Mouse (Mus musculus) layer of hippocampus, postnatal 10 days (tissue): Measurements from ENCODE around the gene Fosl1. TPM values are rescaled to one million over a fixed set of nuclear protein-coding genes. Genes with fewer than 3 reads are reported as not detected.

Source experiments
- DNase-seq, 2 experiments: peaks; one replicate each; pipeline ENCODE4 v3.0.0; 2021; ENCODE audit warnings: low spot score in 2 of 2
- total RNA-seq, 2 experiments: library from RNA; stranded (reverse); gene quantifications; 2 replicates each; pipeline ENCODE4 v1.2.3; 2021

The Fosl1 gene
- total RNA-seq, 2 experiments from 2014 or later: not detected

- no peak for DNase-seq
Measured at GRCm38 (mm10) chr19:5503687-5504086, 56.3 kb downstream of the Fosl1 start, which contains the start of gene 1700020D05Rik. Gene 1700020D05Rik, minus strand, starts transcription at chr19:5503787.

Other genes starting within 250 kb of the Fosl1 start
- 10 to 100 TPM; 71.2 to 73.5 TPM for gene Pacs1, start 174.4 kb upstream of the Fosl1 start, total RNA-seq
- 100 to 1,000 TPM; 197 to 198 TPM for gene Sf3b2, start 152.1 kb upstream of the Fosl1 start, total RNA-seq
- gene Gal3st3, start 149.2 kb upstream of the Fosl1 start, total RNA-seq: 100 to 1,000 TPM; 104 to 111 TPM
- not detected for gene Catsper1, start 111.8 kb upstream of the Fosl1 start, total RNA-seq
- 1 to 10 TPM; 5.4 to 7.4 TPM for gene Cst6, start 98.0 kb upstream of the Fosl1 start, total RNA-seq
- 10 to 100 TPM; 25.9 to 28.3 TPM for gene Eif1ad, start 80.8 kb upstream of the Fosl1 start, total RNA-seq
- 100 to 1,000 TPM; 110 to 114 TPM for gene Banf1, start 80.4 kb upstream of the Fosl1 start, total RNA-seq
- 10 to 100 TPM; 84.3 to 95.6 TPM for gene Sart1, start 58.8 kb upstream of the Fosl1 start, total RNA-seq
- under 1 TPM in 1 of 2 experiments, not detected in 1; 0.85 TPM for gene Tsga10ip, start 45.0 kb upstream of the Fosl1 start, total RNA-seq
- gene Drap1, start 22.6 kb upstream of the Fosl1 start, total RNA-seq: 100 to 1,000 TPM; 234 to 244 TPM
- gene AI837181, start 22.4 kb upstream of the Fosl1 start, total RNA-seq: 10 to 100 TPM; 55.7 to 57.5 TPM
- 10 to 100 TPM; 26.4 to 32.9 TPM for gene Ccdc85b, start 10.3 kb downstream of the Fosl1 start, total RNA-seq
- 100 to 1,000 TPM in 1 of 2 experiments, 10 to 100 TPM in 1; 83.7 to 108 TPM for gene Fibp, start 13.1 kb downstream of the Fosl1 start, total RNA-seq
- 1 to 10 TPM; 2.6 to 2.9 TPM for gene Ctsw, start 21.0 kb downstream of the Fosl1 start, total RNA-seq
- gene Efemp2, start 26.4 kb downstream of the Fosl1 start, total RNA-seq: 10 to 100 TPM; 18.4 to 19.6 TPM
- 10 to 100 TPM; 34.2 to 40.9 TPM for gene Mus81, start 40.9 kb downstream of the Fosl1 start, total RNA-seq
- gene Cfl1, start 42.9 kb downstream of the Fosl1 start, total RNA-seq: 1,000 to 10,000 TPM; 1,802 to 1,826 TPM
- gene 1700020D05Rik, start 56.2 kb downstream of the Fosl1 start, total RNA-seq: 1 to 10 TPM; 5.6 to 9.8 TPM
- 10 to 100 TPM; 63.1 to 66.2 TPM for gene Snx32, start 63.0 kb downstream of the Fosl1 start, total RNA-seq
- gene Ovol1, start 113.1 kb downstream of the Fosl1 start, total RNA-seq: not detected
- gene Ap5b1, start 120.5 kb downstream of the Fosl1 start, total RNA-seq: 1 to 10 TPM; 8.6 to 8.8 TPM
- 10 to 100 TPM; 70.8 to 73.5 TPM for gene Rnaseh2c, start 154.3 kb downstream of the Fosl1 start, total RNA-seq
- gene Kat5, start 162.7 kb downstream of the Fosl1 start, total RNA-seq: 10 to 100 TPM; 69.7 to 87.5 TPM
- 10 to 100 TPM; 24.4 to 24.7 TPM for gene Rela, start 189.9 kb downstream of the Fosl1 start, total RNA-seq
- gene Sipa1, start 216.2 kb downstream of the Fosl1 start, total RNA-seq: 10 to 100 TPM; 30.0 to 34.2 TPM
- gene Map3k11, start 241.2 kb downstream of the Fosl1 start, total RNA-seq: 10 to 100 TPM; 13.0 to 16.1 TPM
- 10 to 100 TPM; 69.7 to 82.6 TPM for gene Pcnx3, start 241.4 kb downstream of the Fosl1 start, total RNA-seq